Mouse (Mus musculus) lung, embryonic 16.5 days (tissue): Measurements from ENCODE around the gene Ccnl1. TPM values are rescaled to one million over a fixed set of nuclear protein-coding genes. Genes with fewer than 3 reads are reported as not detected.

ENCODE experiments used
- ATAC-seq: fragments of 200-750 bp; cut with Nextera tagmentation; 2 replicates; pipeline ENCODE4 v1.8.0; 2017; ENCODE audit warnings: low read depth, mild to moderate bottlenecking, moderate library complexity
- H3K27ac ChIP-seq: fragments of 300-500 bp; sonication (generic); 2 replicates; pipeline ENCODE4 v1.5.1; 2014; ENCODE audit warnings: mild to moderate bottlenecking, control low read depth, low read length
- H3K27me3 ChIP-seq: fragments of 300-500 bp; sonication (generic); 2 replicates; pipeline ENCODE4 v1.6.1; 2014; ENCODE audit warnings: low read depth, low read length, mixed read lengths; ENCODE audit not compliant: control insufficient read depth, insufficient read depth
- H3K36me3 ChIP-seq: fragments of 300-500 bp; sonication (generic); 2 replicates; pipeline ENCODE4 v1.6.1; 2014; ENCODE audit warnings: low read length; ENCODE audit not compliant: control insufficient read depth, insufficient read depth
- H3K4me1 ChIP-seq: fragments of 300-500 bp; sonication (generic); replicated peaks from 2 replicates; pipeline ENCODE4 v1.6.1; 2014; ENCODE audit warnings: low read length, mixed read lengths; ENCODE audit not compliant: control insufficient read depth, insufficient read depth
- H3K4me2 ChIP-seq: fragments of 300-500 bp; sonication (generic); 2 replicates; pipeline ENCODE4 v1.6.1; 2014; ENCODE audit warnings: low read depth, low read length, control low read depth
- H3K4me3 ChIP-seq: fragments of 300-500 bp; sonication (generic); 2 replicates; pipeline ENCODE4 v1.5.1; 2014; ENCODE audit warnings: mild to moderate bottlenecking, low read length, control low read depth
- H3K9ac ChIP-seq: fragments of 300-500 bp; sonication (generic); 2 replicates; pipeline ENCODE4 v1.6.1; 2014; ENCODE audit warnings: low read length, control low read depth
- H3K9me3 ChIP-seq: fragments of 300-500 bp; sonication (generic); 2 replicates; pipeline ENCODE4 v1.6.1; 2016; ENCODE audit warnings: low read length; ENCODE audit not compliant: control insufficient read depth
- WGBS: fragments of 180-500 bp; shearing (Covaris S2); extraction: QIAGEN DNeasy Blood & Tissue Kit; methylation state at CpG from one replicate; pipeline ENCODE4 v1.1.7; 2014; 5-methylcytosine and 5-hydroxymethylcytosine counted together
- polyA plus RNA-seq: library from polyadenylated mRNA; unstranded; fragments of >200 nt; fragmentation: Nextera tagmentation; extraction: Ambion mirVana; gene quantifications from 2 replicates; pipeline ENCODE4 v1.2.1, GENCODE M21; 2015

Ccnl1 gene
- polyA plus RNA-seq: 105 and 114 TPM in 2 replicates

GRCm38 (mm10) chr3:65958102-65958839 is at the start of gene Ccnl1:
TSS of gene Ccnl1 (minus strand) at chr3:65958249.
- Histone ChIP-seq H3K4me1 (peaks cover 23% of the 10 kb centered on the region), H3K4me3 (peak within 1 kb of the TSS; percentile 100), H3K36me3 (peaks cover 15% of the 10 kb centered on the region), H3K27me3 (no peaks in the 10 kb centered on the region), H3K4me2 (peak within 1 kb of the TSS; percentile 86), H3K9me3 (no peaks in the 10 kb centered on the region), H3K9ac (peak within 1 kb of the TSS; percentile 100), H3K27ac (peak within 1 kb of the TSS; percentile 100)
- ATAC-seq: peak; percentile 97
- under 1% methylated on average over 64 of the region's 70 CpGs for WGBS

GRCm38 (mm10) chr3:66004989-66005388 is 46.9 kb upstream of the Ccnl1 start:
- 70% methylated on average over 4 of the region's 4 CpGs for WGBS
- H3K4me2 ChIP-seq: no peak overlapping the region
- H3K9ac ChIP-seq: no peak overlapping the region
- no peaks in the 10 kb centered on the region for H3K4me1 ChIP-seq
- no peak for ATAC-seq
- H3K9me3 ChIP-seq: no peaks in the 10 kb centered on the region
- H3K27ac ChIP-seq: no peak overlapping the region
- H3K4me3 ChIP-seq: no peak overlapping the region
- no peaks in the 10 kb centered on the region for H3K36me3 ChIP-seq
- H3K27me3 ChIP-seq: no peaks in the 10 kb centered on the region

- no peak for ATAC-seq
- no peak overlapping the region for H3K4me2 ChIP-seq
- 61% methylated on average over 7 of the region's 7 CpGs for WGBS
- no peak overlapping the region for H3K4me3 ChIP-seq
- no peaks in the 10 kb centered on the region for H3K27me3 ChIP-seq
- H3K27ac ChIP-seq: no peak overlapping the region
- no peaks in the 10 kb centered on the region for H3K9me3 ChIP-seq
- H3K9ac ChIP-seq: no peak overlapping the region
- no peaks in the 10 kb centered on the region for H3K36me3 ChIP-seq
- no peaks in the 10 kb centered on the region for H3K4me1 ChIP-seq
Observed at GRCm38 (mm10) chr3:66004220-66004951, 46.3 kb upstream of the Ccnl1 start.

- H3K4me2 ChIP-seq: no peak overlapping the region
- no peaks in the 10 kb centered on the region for H3K27me3 ChIP-seq
- H3K9ac ChIP-seq: no peak overlapping the region
- no peaks in the 10 kb centered on the region for H3K36me3 ChIP-seq
- H3K9me3 ChIP-seq: no peaks in the 10 kb centered on the region
- H3K4me1 ChIP-seq: no peaks in the 10 kb centered on the region
- H3K4me3 ChIP-seq: no peak overlapping the region
- H3K27ac ChIP-seq: no peak overlapping the region
- ATAC-seq: 0 out of 2 replicates have a peak, but pooled peaks have one; percentile 17
- WGBS: 72% methylated on average over 2 of the region's 2 CpGs
Observed at GRCm38 (mm10) chr3:66000400-66000799, 42.4 kb upstream of the Ccnl1 start.

- Histone ChIP-seq H3K4me2 (no peak overlapping the region), H3K4me1 (no peaks in the 10 kb centered on the region), H3K27ac (no peak overlapping the region), H3K36me3 (no peaks in the 10 kb centered on the region), H3K4me3 (no peak overlapping the region), H3K9me3 (no peaks in the 10 kb centered on the region), H3K9ac (no peak overlapping the region), H3K27me3 (no peaks in the 10 kb centered on the region)
- ATAC-seq: no peak
- 70% methylated on average over 7 of the region's 7 CpGs for WGBS
Observed at GRCm38 (mm10) chr3:65997360-65998008, 39.4 kb upstream of the Ccnl1 start.

- Histone ChIP-seq H3K27ac (no peak overlapping the region), H3K4me1 (no peaks in the 10 kb centered on the region), H3K27me3 (no peaks in the 10 kb centered on the region), H3K9ac (no peak overlapping the region), H3K9me3 (no peaks in the 10 kb centered on the region), H3K4me2 (no peak overlapping the region), H3K4me3 (no peak overlapping the region), H3K36me3 (no peaks in the 10 kb centered on the region)
- no peak for ATAC-seq
- 66% methylated on average over 11 of the region's 11 CpGs for WGBS
Observed at GRCm38 (mm10) chr3:65992395-65993340, 34.6 kb upstream of the Ccnl1 start.

- no peaks in the 10 kb centered on the region for H3K4me1 ChIP-seq
- 10% methylated on average over 3 of the region's 3 CpGs for WGBS
Observed at GRCm38 (mm10) chr3:65990957-65991646, 33.1 kb upstream of the Ccnl1 start.

GRCm38 (mm10) chr3:65990524-65990923 is 32.5 kb upstream of the Ccnl1 start:
- ATAC-seq: no peak
- Histone ChIP-seq H3K27me3 (no peaks in the 10 kb centered on the region), H3K27ac (no peak overlapping the region), H3K36me3 (no peaks in the 10 kb centered on the region), H3K4me2 (no peak overlapping the region), H3K9me3 (no peaks in the 10 kb centered on the region), H3K4me3 (no peak overlapping the region), H3K9ac (no peak overlapping the region), H3K4me1 (no peaks in the 10 kb centered on the region)
- WGBS: 64% methylated on average over 4 of the region's 4 CpGs

More at GRCm38 (mm10) chr3:65990957-65991646, 33.1 kb upstream of the Ccnl1 start:
- no peak overlapping the region for H3K27ac ChIP-seq
- H3K4me2 ChIP-seq: no peak overlapping the region
- no peaks in the 10 kb centered on the region for H3K9me3 ChIP-seq
- H3K27me3 ChIP-seq: no peaks in the 10 kb centered on the region
- no peak overlapping the region for H3K9ac ChIP-seq
- ATAC-seq: peak; percentile 52; the same call in 1 of the 2 replicates
- no peak overlapping the region for H3K4me3 ChIP-seq
- H3K36me3 ChIP-seq: no peaks in the 10 kb centered on the region
